Mouse (Mus musculus) hindbrain, embryonic 14.5 days (tissue): ENCODE data around the gene Sdc4. TPM values are rescaled to one million over a fixed set of nuclear protein-coding genes. Genes with fewer than 3 reads are reported as not detected.

Experiments
- ATAC-seq: fragments of 200-750 bp; cut with Nextera tagmentation; 2 replicates; pipeline ENCODE4 v1.8.0; 2017; ENCODE audit warnings: moderate number of reproducible peaks, mild to moderate bottlenecking, moderate TSS enrichment, moderate library complexity; ENCODE audit not compliant: low FRiP score
- DNase-seq: peaks from one replicate; pipeline ENCODE4 v3.0.0-alpha.2; 2015; ENCODE audit warnings: low spot score
- H3K27ac ChIP-seq: fragments of 300-500 bp; sonication (generic); 2 replicates; pipeline ENCODE4 v1.5.1; 2014; ENCODE audit warnings: mild to moderate bottlenecking, moderate library complexity
- H3K27me3 ChIP-seq: fragments of 300-500 bp; sonication (generic); 2 replicates; pipeline ENCODE4 v1.6.1; 2014; ENCODE audit warnings: mild to moderate bottlenecking, low read length, mixed read lengths; ENCODE audit not compliant: control insufficient read depth, insufficient read depth
- H3K36me3 ChIP-seq: fragments of 300-500 bp; sonication (generic); replicated peaks from 2 replicates; pipeline ENCODE4 v1.6.1; 2014; ENCODE audit not compliant: control insufficient read depth, insufficient read depth
- H3K4me1 ChIP-seq: fragments of 300-500 bp; sonication (generic); replicated peaks from 2 replicates; pipeline ENCODE4 v1.6.1; 2014; ENCODE audit warnings: antibody characterized with exemption, low read length, mixed read lengths; ENCODE audit not compliant: control insufficient read depth, insufficient read depth
- H3K4me2 ChIP-seq: fragments of 300-500 bp; sonication (generic); replicated peaks from 2 replicates; pipeline ENCODE4 v1.6.1; 2014; ENCODE audit warnings: mild to moderate bottlenecking, moderate library complexity
- H3K4me3 ChIP-seq: fragments of 300-500 bp; sonication (generic); replicated peaks from 2 replicates; pipeline ENCODE4 v1.5.1; 2014; ENCODE audit warnings: mild to moderate bottlenecking, low read length
- H3K9ac ChIP-seq: fragments of 300-500 bp; sonication (generic); 2 replicates; pipeline ENCODE4 v1.6.1; 2014
- H3K9me3 ChIP-seq: fragments of 300-500 bp; sonication (generic); 2 replicates; pipeline ENCODE4 v1.6.1; 2016; ENCODE audit warnings: low read length; ENCODE audit not compliant: control insufficient read depth
- WGBS: fragments of 180-500 bp; shearing (Covaris S2); extraction: QIAGEN DNeasy Blood & Tissue Kit; methylation state at CpG from one replicate; pipeline ENCODE4 v1.1.7; 2014; 5-methylcytosine and 5-hydroxymethylcytosine counted together
- polyA plus RNA-seq: library from polyadenylated mRNA; unstranded; fragments of >200 nt; fragmentation: Nextera tagmentation; extraction: Ambion mirVana; gene quantifications from 2 replicates; pipeline ENCODE4 v1.2.1, GENCODE M21; 2014

The Sdc4 gene
- 6.8 and 9.3 TPM in 2 replicates for polyA plus RNA-seq

DNA sequence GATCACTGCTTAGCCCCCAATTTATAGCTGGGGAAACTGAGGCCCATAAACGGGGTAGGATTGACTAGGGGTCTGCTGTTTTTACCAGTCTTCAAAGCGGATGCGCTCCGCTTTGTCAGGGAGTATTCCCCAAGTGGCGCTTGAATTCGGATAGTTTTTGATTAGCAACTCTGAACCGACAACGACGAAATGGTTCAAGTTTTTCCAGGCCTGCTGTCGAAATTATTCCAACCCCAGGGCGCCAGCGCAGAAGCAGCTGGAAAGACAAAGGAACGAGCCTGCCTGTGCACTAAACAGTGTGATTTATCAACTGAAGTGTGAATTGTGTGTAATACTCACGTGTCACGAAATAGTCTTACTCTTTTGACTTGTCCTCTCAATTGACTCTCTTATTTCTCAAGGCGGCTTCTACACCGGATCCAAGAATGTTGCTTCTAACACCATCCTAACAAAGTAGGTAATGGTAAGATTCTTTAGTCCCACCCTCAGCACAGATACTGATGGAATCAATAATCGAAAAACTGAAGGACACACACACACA lies at the start of gene Sdc4:
Gene Sdc4 (minus strand): TSS at position 428 of the 541 bp plus-strand sequence.
- Histone ChIP-seq H3K36me3 (no peaks in the 10 kb centered on the region), H3K27me3 (peaks cover 20% of the 10 kb centered on the region), H3K9me3 (no peaks in the 10 kb centered on the region), H3K4me3 (peak within 1 kb of the TSS; percentile 37), H3K4me2 (peak within 1 kb of the TSS; percentile 82), H3K27ac (no peak within 1 kb of the TSS), H3K9ac (peak within 1 kb of the TSS; percentile 57), H3K4me1 (peaks cover 7% of the 10 kb centered on the region)
- ATAC-seq (no peak), DNase-seq (peak; percentile 50)
- 6% methylated on average over 18 of the region's 18 CpGs for WGBS

DNA sequence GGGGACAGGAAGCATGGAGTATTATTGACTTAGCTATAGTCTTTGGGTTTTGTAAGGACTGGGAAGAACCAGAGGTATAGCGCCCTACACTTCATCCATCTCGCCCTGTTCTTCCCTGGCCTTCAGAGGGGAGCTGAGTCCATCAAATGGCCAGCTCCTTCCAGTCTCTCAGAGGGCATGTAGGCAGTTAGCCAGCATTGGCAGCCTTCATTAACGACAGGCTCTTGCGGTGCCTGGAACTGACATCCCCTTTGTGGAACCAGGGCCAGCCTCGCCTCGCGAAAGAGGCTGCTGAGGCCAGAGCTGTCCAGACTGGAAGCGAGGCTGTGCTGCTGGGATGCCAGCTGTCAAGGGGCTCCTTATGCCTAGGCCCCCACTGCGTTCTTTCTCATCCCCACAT lies 44.1 kb upstream of the Sdc4 start:
- Histone ChIP-seq H3K4me1 (peaks cover 12% of the 10 kb centered on the region; the same call in 1 of the 2 replicates), H3K27ac (no peak overlapping the region), H3K27me3 (peaks cover 4% of the 10 kb centered on the region), H3K4me3 (no peak overlapping the region), H3K36me3 (peaks cover 16% of the 10 kb centered on the region; the same call in 1 of the 2 replicates), H3K9me3 (no peaks in the 10 kb centered on the region), H3K9ac (no peak overlapping the region), H3K4me2 (no peak overlapping the region)
- DNase-seq (no peak), ATAC-seq (no peak)
- WGBS: 56% methylated on average over 9 of the region's 9 CpGs

DNA sequence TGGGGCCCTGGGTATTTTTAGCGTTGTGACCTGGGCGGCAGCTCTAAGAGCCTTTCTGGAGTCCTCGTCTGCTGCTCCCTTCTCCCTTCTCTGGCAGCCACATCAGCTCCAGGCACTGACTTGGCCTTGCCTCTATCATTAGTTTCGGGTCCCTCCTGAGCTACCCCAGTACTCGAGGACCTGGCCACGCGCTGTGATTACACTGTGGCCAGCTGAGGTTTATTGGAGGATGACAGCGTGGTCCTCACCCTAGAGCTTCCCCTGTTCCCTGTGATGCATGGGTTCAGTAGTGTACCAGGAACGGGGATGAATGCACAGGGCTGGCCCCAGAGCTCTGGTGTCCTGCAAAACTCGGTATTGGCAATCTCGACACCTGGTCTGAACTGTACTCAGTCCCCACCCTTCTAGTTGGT lies 43.4 kb upstream of the Sdc4 start:
- DNase-seq (no peak), ATAC-seq (peak; percentile 57; the same call in 1 of the 2 replicates)
- H3K27ac ChIP-seq: no peak overlapping the region
- WGBS: 13% methylated on average over 11 of the region's 11 CpGs
- peaks cover 12% of the 10 kb centered on the region; the same call in 1 of the 2 replicates for H3K4me1 ChIP-seq
- peak overlapping the region; percentile 73 for H3K4me3 ChIP-seq
- H3K9me3 ChIP-seq: no peaks in the 10 kb centered on the region
- peak overlapping the region; percentile 53 for H3K9ac ChIP-seq
- peaks cover 4% of the 10 kb centered on the region for H3K27me3 ChIP-seq
- H3K36me3 ChIP-seq: peaks cover 14% of the 10 kb centered on the region; the same call in 1 of the 2 replicates
- peak overlapping the region; percentile 99 for H3K4me2 ChIP-seq

DNA sequence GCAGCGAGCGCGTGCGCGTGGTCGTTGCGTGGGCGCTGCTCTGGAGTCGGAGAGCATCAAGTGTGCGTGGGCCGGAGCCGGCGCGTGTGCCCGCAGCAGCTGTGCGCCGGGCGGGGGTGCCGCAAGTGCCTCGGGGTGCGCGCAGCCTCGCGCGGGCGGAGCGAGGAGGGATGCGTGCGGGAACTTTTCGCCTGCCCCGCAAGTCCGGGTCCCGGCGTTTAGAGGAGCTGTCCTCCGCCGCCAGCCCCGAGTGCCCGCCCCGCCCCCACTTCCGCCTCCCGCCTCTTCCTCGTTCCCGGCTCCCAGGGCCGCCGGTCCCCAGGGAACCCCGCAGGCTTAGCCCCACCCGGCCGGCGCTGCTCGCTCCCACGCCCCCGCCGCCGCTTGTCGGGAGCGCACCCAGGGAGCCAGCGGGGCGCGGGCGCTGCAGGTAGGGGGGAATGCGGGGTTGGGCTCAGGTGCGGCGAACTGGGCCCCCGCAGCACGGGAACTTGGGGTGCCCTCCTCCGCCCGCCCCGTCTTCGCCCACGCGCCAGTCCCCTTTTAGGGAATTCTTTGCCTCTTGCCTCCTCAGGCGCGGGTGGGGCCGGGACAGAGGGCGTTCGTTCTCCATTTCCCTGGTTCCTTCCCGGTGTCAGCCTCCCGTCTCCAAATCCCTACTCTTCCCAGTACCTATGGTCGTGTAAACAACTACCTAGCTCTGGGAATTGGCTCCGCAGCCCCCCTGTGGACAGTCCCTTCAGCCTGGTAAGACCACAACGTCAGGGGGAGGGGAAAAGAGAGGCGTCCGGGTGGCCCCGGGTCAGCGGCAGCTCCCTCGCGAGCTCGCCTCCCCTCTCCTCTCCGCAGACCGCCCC lies 42.8 kb upstream of the Sdc4 start:
- Histone ChIP-seq H3K9me3 (no peaks in the 10 kb centered on the region), H3K9ac (peak overlapping the region; percentile 53), H3K27ac (no peak overlapping the region), H3K27me3 (peaks cover 4% of the 10 kb centered on the region), H3K4me2 (peak overlapping the region; percentile 99), H3K4me3 (peak overlapping the region; percentile 73), H3K36me3 (peaks cover 14% of the 10 kb centered on the region; the same call in 1 of the 2 replicates), H3K4me1 (peaks cover 12% of the 10 kb centered on the region; the same call in 1 of the 2 replicates)
- DNase-seq: peak; percentile 63
- WGBS: under 1% methylated on average over 85 of the region's 90 CpGs
- ATAC-seq: peak; percentile 53

DNA sequence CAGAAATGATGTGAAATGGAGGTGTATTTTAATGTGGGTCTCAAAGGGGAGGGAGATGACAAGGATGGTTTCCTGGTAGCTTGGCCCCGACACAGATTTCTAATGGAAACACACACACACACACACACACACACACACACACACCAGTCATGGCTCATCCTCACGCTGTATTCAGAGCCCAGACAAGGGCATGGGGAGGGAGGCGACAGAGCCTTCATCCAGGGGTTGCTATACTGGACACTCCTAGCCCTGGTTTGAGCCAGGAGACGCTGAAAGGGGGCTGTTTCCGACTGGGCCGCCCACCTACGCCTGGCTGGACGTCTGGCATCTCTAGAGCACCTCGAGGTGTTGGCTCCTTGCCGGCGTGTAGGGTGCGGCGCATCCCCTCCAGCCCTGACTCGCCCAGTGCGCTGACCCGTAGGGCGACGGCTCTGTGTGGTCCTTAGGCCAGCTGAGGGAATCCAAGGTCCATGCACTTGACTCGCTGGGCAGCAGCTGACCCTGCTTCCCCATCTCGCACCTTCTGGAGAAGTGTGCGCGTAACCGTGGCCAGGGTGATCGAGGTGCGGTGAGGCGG lies 42.1 kb upstream of the Sdc4 start, which contains the start of gene Dbndd2:
Gene Dbndd2 (plus strand): TSS at position 426 of the 577 bp plus-strand sequence.
- peak; percentile 53 for ATAC-seq
- Histone ChIP-seq H3K9me3 (no peaks in the 10 kb centered on the region), H3K9ac (peak within 1 kb of the TSS; percentile 53), H3K36me3 (peaks cover 12% of the 10 kb centered on the region; the same call in 1 of the 2 replicates), H3K4me3 (peak within 1 kb of the TSS; percentile 73), H3K4me2 (peak within 1 kb of the TSS; percentile 99), H3K4me1 (peaks cover 12% of the 10 kb centered on the region; the same call in 1 of the 2 replicates), H3K27ac (no peak within 1 kb of the TSS), H3K27me3 (peaks cover 4% of the 10 kb centered on the region)
- no peak for DNase-seq
- under 1% methylated on average over 26 of the region's 26 CpGs for WGBS

- Histone ChIP-seq H3K36me3 (peaks cover 55% of the 10 kb centered on the region), H3K9me3 (no peaks in the 10 kb centered on the region), H3K9ac (no peak within 1 kb of the TSS), H3K27ac (no peak within 1 kb of the TSS), H3K4me3 (no peak within 1 kb of the TSS), H3K4me2 (no peak within 1 kb of the TSS), H3K27me3 (no peaks in the 10 kb centered on the region), H3K4me1 (no peaks in the 10 kb centered on the region)
- ATAC-seq: no peak
- 85% methylated on average over 6 of the region's 6 CpGs for WGBS
- DNase-seq: no peak
Measured at GRCm38 (mm10) chr2:164473624-164474023, 29.9 kb upstream of the Sdc4 start, which contains the start of gene Trp53tg5. Gene Trp53tg5, minus strand, starts transcription at chr2:164473724.

DNA sequence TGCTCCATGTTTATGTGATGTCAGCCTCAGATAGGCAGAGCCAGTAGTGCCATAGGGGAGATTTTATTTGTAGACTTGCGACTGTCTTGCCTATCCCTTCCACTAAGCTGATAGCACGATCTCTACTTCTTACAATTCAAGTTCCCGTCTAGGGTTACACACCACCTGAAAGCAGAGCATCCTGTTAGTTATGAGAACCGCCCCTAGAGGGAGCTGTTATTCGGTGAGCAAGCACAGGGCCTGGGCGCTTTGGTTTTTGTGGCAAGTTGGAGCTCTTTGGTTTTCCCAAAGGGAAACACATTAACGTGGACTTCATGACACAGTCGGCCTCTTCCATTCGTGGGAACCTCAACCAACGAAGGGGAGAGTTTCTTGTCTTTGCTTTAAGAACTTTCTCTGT lies 26.6 kb upstream of the Sdc4 start:
- H3K9ac ChIP-seq: no peak overlapping the region
- no peaks in the 10 kb centered on the region for H3K9me3 ChIP-seq
- DNase-seq (no peak), ATAC-seq (no peak)
- 35% methylated on average over 10 of the region's 10 CpGs for WGBS
- H3K27me3 ChIP-seq: no peaks in the 10 kb centered on the region
- H3K36me3 ChIP-seq: peaks cover 71% of the 10 kb centered on the region
- no peaks in the 10 kb centered on the region for H3K4me1 ChIP-seq
- no peak overlapping the region for H3K4me3 ChIP-seq
- no peak overlapping the region for H3K27ac ChIP-seq
- no peak overlapping the region for H3K4me2 ChIP-seq

- Histone ChIP-seq H3K27me3 (no peaks in the 10 kb centered on the region), H3K4me3 (no peak overlapping the region), H3K9me3 (no peaks in the 10 kb centered on the region), H3K4me1 (peaks cover 9% of the 10 kb centered on the region), H3K36me3 (peaks cover 64% of the 10 kb centered on the region), H3K9ac (no peak overlapping the region), H3K27ac (no peak overlapping the region), H3K4me2 (no peak overlapping the region)
- ATAC-seq (no peak), DNase-seq (no peak)
- WGBS: 89% methylated on average over 5 of the region's 5 CpGs
Measured at GRCm38 (mm10) chr2:164466787-164467186, 23.1 kb upstream of the Sdc4 start.

- peaks cover 11% of the 10 kb centered on the region for H3K4me1 ChIP-seq
- no peak for ATAC-seq
- H3K9me3 ChIP-seq: no peaks in the 10 kb centered on the region
- DNase-seq: no peak
- H3K27ac ChIP-seq: no peak overlapping the region
- H3K4me2 ChIP-seq: no peak overlapping the region
- no peak overlapping the region for H3K4me3 ChIP-seq
- H3K27me3 ChIP-seq: no peaks in the 10 kb centered on the region
- peaks cover 54% of the 10 kb centered on the region for H3K36me3 ChIP-seq
- no peak overlapping the region for H3K9ac ChIP-seq
Measured at GRCm38 (mm10) chr2:164465161-164465560, 21.5 kb upstream of the Sdc4 start.
